Mouse (Mus musculus) erythroblast, embryonic 14.5 days (primary cell): Measurements from ENCODE around the gene Shf. TPM values are rescaled to one million over a fixed set of nuclear protein-coding genes. Genes with fewer than 3 reads are reported as not detected.
A peak's percentile ranks its signal among the peaks of the same experiment; 100 is the strongest.

Source experiments
- H3K27me3 ChIP-seq: 2 replicates; pipeline ENCODE4 v1.6.1; 2012; ENCODE audit warnings: inconsistent platforms; ENCODE audit not compliant: control insufficient read depth
- H3K36me3 ChIP-seq: 2 replicates; pipeline ENCODE4 v1.6.1; 2012; ENCODE audit warnings: mild to moderate bottlenecking, inconsistent platforms; ENCODE audit not compliant: control insufficient read depth
- H3K4me1 ChIP-seq: 2 replicates; pipeline ENCODE4 v1.6.1; 2012; ENCODE audit warnings: inconsistent platforms; ENCODE audit not compliant: control insufficient read depth
- H3K4me3 ChIP-seq: replicated peaks from 2 replicates; pipeline ENCODE3; 2012; ENCODE audit warnings: moderate library complexity, mild to moderate bottlenecking, inconsistent platforms
- H3K9me3 ChIP-seq: 2 replicates; pipeline ENCODE4 v1.6.1; 2012; ENCODE audit warnings: low read length, inconsistent platforms, mixed read lengths; ENCODE audit not compliant: control insufficient read depth
- GATA1 ChIP-seq: IDR thresholded peaks from 2 replicates; pipeline ENCODE4 v1.6.1; 2012; ENCODE audit warnings: low read length, inconsistent platforms, mixed read lengths
- TAL1 ChIP-seq: IDR thresholded peaks from 3 replicates; pipeline ENCODE4 v1.6.1; 2012; ENCODE audit warnings: low read length, inconsistent platforms, mixed read lengths
- polyA plus RNA-seq: library from polyadenylated mRNA; stranded (reverse); fragments of >175 nt; gene quantifications from 2 replicates; pipeline ENCODE4 v1.2.3, GENCODE M21; 2012

The Shf gene
- polyA plus RNA-seq, 1 experiment: 6.6 TPM

DNA sequence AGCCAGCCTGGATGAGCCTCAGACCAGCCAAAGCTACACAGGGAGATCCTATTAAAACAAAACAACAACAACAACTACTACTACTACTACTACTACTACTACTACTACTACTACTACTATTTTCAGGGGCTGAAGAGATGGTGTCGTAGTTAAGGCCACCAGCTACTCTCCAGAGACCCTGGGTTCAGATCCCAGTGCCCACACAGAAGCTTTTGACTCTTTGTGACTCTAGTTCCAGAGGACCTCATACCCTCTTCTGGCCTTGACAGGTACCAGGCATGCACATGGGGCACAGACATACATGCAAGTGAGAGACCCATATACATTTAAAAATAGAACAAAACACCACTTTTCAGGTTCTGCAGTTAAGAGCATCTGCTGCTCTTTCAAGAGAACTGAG, 3.6 kb upstream of the Shf start:
- TF ChIP-seq TAL1 (no peak), GATA1 (no peak)
- peaks cover 45% of the 10 kb centered on the region for H3K4me1 ChIP-seq
- no peaks in the 10 kb centered on the region for H3K27me3 ChIP-seq
- no peaks in the 10 kb centered on the region for H3K36me3 ChIP-seq
- no peaks in the 10 kb centered on the region for H3K9me3 ChIP-seq
- no peak overlapping the region for H3K4me3 ChIP-seq

DNA sequence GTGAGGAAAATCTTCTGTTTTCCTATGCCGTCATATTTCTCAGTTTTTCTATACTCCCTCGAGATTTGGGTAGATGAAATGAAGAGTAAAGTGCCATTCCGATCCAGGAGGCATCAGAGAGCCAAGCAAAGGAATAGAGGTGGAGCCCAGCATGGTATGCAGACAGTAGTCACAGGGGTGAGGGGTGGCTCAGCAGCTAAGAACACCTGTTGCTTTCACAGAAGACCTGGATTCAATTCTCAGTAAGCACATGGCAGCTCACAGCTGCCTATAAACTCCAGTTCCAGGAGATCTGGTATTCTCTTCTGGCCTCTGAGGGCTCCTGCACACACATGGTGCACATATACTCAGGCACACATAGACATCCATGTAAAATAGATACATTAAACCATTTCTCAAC, 3.1 kb upstream of the Shf start:
- Histone ChIP-seq H3K9me3 (no peaks in the 10 kb centered on the region), H3K36me3 (peaks cover 1% of the 10 kb centered on the region), H3K4me1 (peaks cover 50% of the 10 kb centered on the region), H3K4me3 (no peak overlapping the region), H3K27me3 (no peaks in the 10 kb centered on the region)
- TF ChIP-seq TAL1: no peak
- TF ChIP-seq GATA1: no peak

- peaks cover 13% of the 10 kb centered on the region for H3K36me3 ChIP-seq
- H3K27me3 ChIP-seq: no peaks in the 10 kb centered on the region
- H3K4me3 ChIP-seq: peak overlapping the region; percentile 40
- H3K4me1 ChIP-seq: peaks cover 58% of the 10 kb centered on the region
- H3K9me3 ChIP-seq: no peaks in the 10 kb centered on the region
- TF ChIP-seq TAL1: no peak
- no peak for TF ChIP-seq GATA1
Measured at GRCm38 (mm10) chr2:122370101-122370750, 1.3 kb upstream of the Shf start.

- no peaks in the 10 kb centered on the region for H3K9me3 ChIP-seq
- TF ChIP-seq TAL1 (no peak), GATA1 (no peak)
- peaks cover 27% of the 10 kb centered on the region for H3K36me3 ChIP-seq
- no peaks in the 10 kb centered on the region for H3K27me3 ChIP-seq
- H3K4me1 ChIP-seq: peaks cover 71% of the 10 kb centered on the region
- peak overlapping the region; percentile 79 for H3K4me3 ChIP-seq
Measured at GRCm38 (mm10) chr2:122368081-122368971, 636 bp downstream of the Shf start.

- peak overlapping the region; percentile 79 for H3K4me3 ChIP-seq
- H3K9me3 ChIP-seq: no peaks in the 10 kb centered on the region
- H3K36me3 ChIP-seq: peaks cover 34% of the 10 kb centered on the region
- H3K27me3 ChIP-seq: no peaks in the 10 kb centered on the region
- peaks cover 76% of the 10 kb centered on the region for H3K4me1 ChIP-seq
- no peak for TF ChIP-seq GATA1
- no peak for TF ChIP-seq TAL1
Measured at GRCm38 (mm10) chr2:122367701-122368080, 1.3 kb downstream of the Shf start.

GRCm38 (mm10) chr2:122367181-122367580, 1.8 kb downstream of the Shf start:
- no peak for TF ChIP-seq TAL1
- TF ChIP-seq GATA1: no peak
- peak overlapping the region; percentile 79 for H3K4me3 ChIP-seq

DNA sequence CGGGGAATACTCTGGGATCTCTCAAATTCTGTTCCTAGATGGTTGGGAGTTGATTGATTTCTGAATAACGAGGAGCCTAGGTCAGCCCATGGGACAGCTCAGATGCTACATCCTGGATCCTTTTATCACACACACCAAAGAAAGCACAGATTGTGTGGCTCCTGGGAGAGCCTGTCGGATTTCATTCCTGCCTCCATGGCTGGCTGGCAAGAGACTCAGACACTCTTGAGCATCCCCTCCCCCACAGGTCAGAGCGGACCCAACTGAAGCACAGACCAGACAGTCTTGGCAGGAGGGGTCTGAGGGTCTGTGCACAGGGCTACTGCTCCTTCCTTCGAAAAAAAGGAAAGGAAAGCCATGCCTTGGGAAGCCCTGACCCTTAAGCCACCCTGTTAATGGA, 2.3 kb downstream of the Shf start:
- Histone ChIP-seq H3K4me3 (no peak overlapping the region), H3K36me3 (peaks cover 43% of the 10 kb centered on the region), H3K9me3 (no peaks in the 10 kb centered on the region), H3K27me3 (no peaks in the 10 kb centered on the region), H3K4me1 (peaks cover 82% of the 10 kb centered on the region)
- TF ChIP-seq GATA1 (no peak), TAL1 (no peak)

More at GRCm38 (mm10) chr2:122367181-122367580, 1.8 kb downstream of the Shf start:
- no peaks in the 10 kb centered on the region for H3K9me3 ChIP-seq
- peaks cover 79% of the 10 kb centered on the region for H3K4me1 ChIP-seq
- H3K36me3 ChIP-seq: peaks cover 38% of the 10 kb centered on the region
- H3K27me3 ChIP-seq: no peaks in the 10 kb centered on the region

DNA sequence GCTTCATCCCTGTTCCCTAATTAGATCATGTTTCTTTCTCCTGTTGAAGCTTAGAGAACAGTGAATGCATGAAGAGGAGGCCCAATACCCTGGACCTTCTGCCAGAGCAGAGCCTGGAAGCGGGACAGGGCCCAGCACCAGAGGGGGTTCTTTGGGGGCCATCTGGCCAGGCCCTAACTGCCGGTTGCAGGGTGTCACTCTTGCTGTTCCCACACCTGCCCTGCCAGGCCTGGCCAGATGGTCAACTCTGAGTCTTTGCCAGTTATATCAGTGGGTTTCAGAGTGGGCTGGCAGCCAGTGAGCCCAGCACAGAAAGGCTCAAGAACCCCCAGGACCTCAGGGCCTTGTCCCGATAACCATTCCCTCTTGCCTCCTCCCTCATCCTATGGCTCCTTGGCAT, 2.9 kb downstream of the Shf start:
- H3K9me3 ChIP-seq: no peaks in the 10 kb centered on the region
- H3K4me1 ChIP-seq: peaks cover 82% of the 10 kb centered on the region
- H3K4me3 ChIP-seq: no peak overlapping the region

DNA sequence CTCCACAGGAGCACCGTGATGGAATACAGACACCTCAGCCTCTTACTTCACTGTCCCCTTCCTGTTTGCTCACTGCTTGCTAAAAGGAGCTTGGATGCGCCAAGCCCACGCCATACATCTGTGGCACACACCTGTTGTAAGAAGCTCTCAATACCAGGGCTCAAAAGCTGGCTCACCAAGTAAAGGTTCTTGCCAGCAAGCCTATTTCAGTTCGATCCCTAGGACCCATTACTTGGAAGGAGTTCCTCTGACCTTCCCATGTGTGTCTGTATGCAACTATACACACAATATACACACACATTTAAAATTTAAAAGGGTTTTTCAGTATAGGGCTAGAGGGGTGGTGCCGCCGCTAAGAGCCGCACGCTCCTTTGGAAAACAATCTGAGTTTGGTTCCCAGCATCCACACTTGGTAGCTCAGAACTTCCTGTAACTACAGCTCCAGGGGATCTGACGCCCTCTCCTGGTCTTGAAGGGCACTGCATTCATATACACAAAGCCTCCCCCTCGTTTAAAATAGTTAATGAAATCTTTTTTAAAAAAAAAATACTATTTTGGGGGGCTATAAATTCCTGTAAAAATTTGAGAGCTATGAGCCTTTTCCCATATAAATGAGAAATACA, 3.6 kb downstream of the Shf start:
- H3K4me1 ChIP-seq: peaks cover 80% of the 10 kb centered on the region
- TF ChIP-seq GATA1 (no peak), TAL1 (no peak)
- no peak overlapping the region for H3K4me3 ChIP-seq

More for the DNA sequence above, 2.9 kb downstream of the Shf start:
- Histone ChIP-seq H3K36me3 (peaks cover 44% of the 10 kb centered on the region), H3K27me3 (no peaks in the 10 kb centered on the region)
- TF ChIP-seq TAL1: no peak
- TF ChIP-seq GATA1: no peak

More for the DNA sequence above, 3.6 kb downstream of the Shf start:
- no peaks in the 10 kb centered on the region for H3K9me3 ChIP-seq
- H3K27me3 ChIP-seq: no peaks in the 10 kb centered on the region
- peaks cover 47% of the 10 kb centered on the region for H3K36me3 ChIP-seq
